Mouse (Mus musculus): ENCODE results near the gene Zp3.

GRCm38 (mm10) chr5:135952830-135953229 is 27.1 kb upstream of the Zp3 start:
- TF ChIP-seq CTCF (IDR thresholded peaks at IDR 0.05; ENCODE audit: low read depth) (no peak), EP300 (IDR thresholded peaks at IDR 0.05; ENCODE audit: low read depth) (no peak)

Measured in liver, postnatal 0 days (tissue).